Mouse (Mus musculus) c-Kit-negative CD71-positive TER-119-positive erythroid progenitor cells, embryonic 14.5 days (primary cell): Measurements from ENCODE around the gene Ppfibp1.

Experiments used
- DNase-seq: peaks from one replicate; pipeline ENCODE4 v3.0.0-alpha.2; 2013; ENCODE audit warnings: low read depth, low spot score

Ppfibp1 gene

GRCm38 (mm10) chr6:146913489-146914198 is 25.4 kb downstream of the Ppfibp1 start:
- DNase-seq, result no peak

GRCm38 (mm10) chr6:146915808-146916207 is 27.5 kb downstream of the Ppfibp1 start:
- no peak for DNase-seq

DNA sequence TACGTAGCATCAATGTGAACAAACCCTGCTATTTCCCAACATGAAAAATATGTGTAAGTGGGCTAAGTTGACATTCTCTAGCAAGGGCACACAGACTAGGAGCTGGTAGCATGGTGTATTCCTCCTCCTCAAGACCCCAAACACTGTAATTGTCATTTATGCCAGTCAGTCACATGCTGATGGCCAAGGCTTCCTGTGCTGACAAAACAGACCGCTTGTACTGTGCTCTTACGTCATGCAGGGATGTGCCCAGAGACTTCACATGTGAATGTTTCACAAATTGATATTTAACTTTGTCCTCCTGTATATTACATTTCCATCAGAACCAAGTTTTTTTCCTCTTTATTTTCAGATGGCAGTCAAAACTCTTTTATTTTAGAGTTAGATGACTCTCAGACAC is 29.1 kb downstream of the Ppfibp1 start:
- DNase-seq, result no peak

- no peak for DNase-seq
Observed at GRCm38 (mm10) chr6:146918341-146918740, 30.1 kb downstream of the Ppfibp1 start.

DNA sequence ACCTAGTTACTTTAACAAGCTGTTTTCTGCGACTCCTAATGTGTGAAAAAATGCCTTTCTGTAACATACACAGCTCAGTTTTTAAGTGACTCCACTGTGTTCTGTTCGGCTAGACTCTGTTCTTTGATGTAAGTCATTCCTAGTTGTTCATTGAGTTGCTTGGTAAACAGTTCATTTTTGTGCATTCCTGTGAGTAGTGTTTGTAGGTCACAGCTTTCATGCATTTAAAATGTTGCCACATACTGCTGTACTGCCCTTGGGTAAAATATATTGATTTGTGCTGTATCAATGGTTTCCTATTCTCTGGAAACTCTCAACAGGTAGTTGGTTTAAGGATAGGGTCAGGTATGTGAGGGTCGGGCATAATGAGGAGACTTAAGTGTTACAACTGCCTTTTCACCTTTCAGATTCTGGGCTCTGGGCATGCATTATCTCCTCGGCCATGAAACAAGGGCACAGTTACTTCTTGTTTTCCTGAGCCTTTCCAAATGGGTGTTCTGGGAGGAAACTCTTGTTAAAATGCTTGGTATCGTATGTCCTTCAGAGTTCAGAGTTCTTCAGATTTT is 38.2 kb downstream of the Ppfibp1 start:
- no peak for DNase-seq

DNA sequence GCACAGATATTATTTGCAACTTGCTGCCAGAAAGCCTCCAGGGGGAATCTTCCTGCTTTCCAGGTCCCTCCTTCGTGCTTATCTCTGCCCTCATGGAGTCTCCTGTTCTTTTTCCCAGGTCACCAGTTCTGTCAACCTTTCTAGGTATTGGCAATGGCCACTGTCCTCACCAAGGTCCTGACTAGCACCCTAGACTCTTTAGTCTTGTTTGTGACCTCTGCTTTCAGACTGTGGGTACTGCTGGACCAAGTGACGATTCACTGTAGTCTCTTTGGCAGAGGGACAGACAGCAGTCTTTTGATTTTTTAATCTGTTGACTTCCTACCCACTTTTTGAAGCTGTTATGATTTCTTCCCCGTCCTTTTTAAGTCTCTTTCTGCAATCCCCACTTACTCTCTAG is 39.8 kb downstream of the Ppfibp1 start:
- DNase-seq, result no peak

GRCm38 (mm10) chr6:146929031-146929430 is 40.7 kb downstream of the Ppfibp1 start:
- DNase-seq, result no peak

DNA sequence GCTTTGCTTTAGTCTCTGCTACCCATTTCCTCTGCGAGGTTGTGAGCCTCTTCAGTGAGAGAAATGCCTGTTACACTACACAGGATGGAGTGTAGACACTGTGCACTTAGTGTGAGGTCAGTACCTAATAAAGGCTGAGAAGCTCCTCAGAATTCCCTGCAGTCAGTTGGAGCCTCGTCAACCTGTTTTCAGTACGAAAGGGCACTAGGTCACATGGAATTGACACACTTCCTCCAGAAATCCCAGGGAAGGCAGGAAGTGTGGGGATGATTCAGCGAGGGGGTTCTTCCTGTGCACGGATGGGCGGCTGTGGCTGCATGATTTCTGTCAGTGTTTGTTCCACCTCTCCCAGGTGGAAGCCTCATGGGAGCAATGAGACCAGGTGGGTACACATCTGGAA is 44.8 kb downstream of the Ppfibp1 start:
- no peak for DNase-seq

DNA sequence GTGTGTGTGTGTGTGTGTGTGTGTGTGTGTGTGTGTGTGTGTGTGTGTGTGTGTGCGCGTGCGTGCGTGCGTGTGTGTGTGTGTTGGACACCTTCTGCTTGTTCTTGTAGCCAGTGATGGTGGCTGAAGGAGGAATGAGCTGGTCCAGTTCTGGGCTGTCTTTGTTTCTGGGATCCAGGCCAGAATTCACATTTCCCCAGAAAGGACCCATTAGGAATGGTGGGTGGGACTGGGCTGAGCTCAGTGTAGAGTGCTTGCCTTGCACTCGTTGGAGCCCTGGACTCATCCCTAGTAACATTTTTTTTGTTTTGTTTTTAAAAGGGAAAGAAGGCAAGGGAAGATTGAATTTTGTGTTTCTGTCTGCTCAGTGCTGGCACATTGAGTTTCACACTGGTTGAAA is 47.7 kb downstream of the Ppfibp1 start:
- no peak for DNase-seq

DNA sequence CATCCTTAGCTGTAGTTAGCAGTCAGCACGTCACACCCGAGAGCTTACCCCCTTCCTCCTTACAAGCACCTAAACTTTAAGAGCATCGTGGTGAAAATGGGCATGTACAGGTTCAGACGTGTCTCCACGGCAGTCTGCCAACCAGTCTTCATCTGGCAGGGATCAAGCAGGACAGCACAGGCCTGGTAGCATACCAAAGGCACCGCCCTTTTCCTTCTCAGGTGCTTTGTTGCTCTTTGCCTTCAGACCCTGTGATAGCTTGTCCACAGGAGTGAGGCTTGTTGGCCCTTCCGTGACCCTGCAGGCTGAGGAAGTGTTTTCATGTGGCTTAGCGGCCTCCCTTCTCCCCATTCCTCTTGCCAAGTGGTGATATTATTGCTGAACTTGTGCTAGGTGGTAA is 50.7 kb downstream of the Ppfibp1 start:
- no peak for DNase-seq

- DNase-seq, result no peak
Observed at GRCm38 (mm10) chr6:146941505-146942275, 53.4 kb downstream of the Ppfibp1 start.

GRCm38 (mm10) chr6:146944009-146944408 is 55.7 kb downstream of the Ppfibp1 start:
- DNase-seq, result no peak

DNA sequence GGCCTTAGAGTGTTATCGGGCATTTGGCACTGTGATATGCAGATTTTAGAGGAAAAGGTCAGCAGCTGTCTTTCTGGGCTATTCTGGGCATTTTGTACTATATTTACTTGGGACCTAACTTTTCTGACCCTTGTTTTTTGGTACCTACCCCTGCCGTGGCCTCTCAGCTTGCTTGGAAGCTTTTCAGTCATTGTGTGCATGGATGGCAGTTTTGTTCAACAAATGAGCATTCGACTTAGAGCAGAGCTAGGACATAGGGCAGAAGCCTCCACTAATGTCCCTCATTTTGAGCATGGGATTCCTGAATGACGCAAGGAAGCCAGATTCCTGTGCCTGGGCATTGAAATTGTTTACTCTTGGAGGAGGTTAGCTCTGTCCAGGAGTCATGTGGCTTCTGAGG is 56.5 kb downstream of the Ppfibp1 start:
- DNase-seq, result no peak

DNA sequence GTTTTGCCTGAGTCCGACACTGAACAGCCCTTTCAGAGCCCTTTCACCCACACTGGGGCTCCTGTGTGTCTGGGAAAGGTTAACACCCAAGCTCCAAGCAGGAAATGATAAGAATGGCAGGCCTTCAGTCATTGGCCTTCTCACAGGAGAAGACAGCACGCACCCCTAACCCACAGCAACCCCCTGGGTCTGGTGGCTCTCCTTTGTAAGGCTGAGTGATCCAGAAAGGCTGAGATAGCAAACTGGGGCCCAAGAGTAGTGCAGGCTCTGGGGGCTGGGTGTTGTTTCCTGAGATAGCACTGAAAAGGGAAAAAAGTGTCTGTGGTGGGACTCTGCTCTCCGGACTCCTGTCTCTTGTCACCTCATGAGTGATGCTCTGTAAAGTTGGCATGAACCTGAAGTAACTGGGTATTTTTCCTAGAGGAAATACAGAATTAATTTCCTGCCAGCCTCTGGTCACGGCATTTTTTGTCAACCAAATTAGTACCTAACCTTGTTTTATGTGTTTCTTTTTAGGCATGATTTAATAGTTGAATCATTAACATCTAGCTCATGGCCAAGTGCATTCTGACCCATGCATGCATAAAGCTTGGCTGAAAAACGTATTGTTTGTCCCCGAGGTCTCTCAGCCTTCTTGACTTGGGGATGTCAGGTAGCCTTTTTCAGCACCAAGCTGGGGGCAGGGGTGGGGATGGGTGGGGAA is 58.2 kb downstream of the Ppfibp1 start:
- DNase-seq, result no peak

DNA sequence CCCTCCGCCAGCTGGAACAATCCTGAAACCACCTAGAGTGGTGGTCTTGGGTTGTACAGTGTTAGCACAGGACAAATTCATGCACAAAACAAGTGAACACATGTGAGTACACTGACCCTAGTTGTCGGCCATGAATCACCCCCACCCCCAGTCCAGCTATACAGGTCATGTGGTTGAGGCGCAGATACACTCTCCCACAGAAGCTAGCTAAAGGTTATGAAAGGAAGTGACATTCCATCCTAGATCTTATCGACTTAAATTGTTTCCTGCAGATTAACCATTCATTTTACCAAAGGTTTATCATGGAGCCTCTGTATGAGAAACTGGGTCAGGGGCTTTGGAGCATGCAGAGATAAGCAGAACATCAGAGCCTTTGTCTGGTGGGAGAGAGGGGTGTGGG is 58.9 kb downstream of the Ppfibp1 start:
- no peak for DNase-seq

- no peak for DNase-seq
Observed at GRCm38 (mm10) chr6:146949682-146950453, 61.6 kb downstream of the Ppfibp1 start.

GRCm38 (mm10) chr6:146950454-146950832 is 62.2 kb downstream of the Ppfibp1 start:
- no peak for DNase-seq

DNA sequence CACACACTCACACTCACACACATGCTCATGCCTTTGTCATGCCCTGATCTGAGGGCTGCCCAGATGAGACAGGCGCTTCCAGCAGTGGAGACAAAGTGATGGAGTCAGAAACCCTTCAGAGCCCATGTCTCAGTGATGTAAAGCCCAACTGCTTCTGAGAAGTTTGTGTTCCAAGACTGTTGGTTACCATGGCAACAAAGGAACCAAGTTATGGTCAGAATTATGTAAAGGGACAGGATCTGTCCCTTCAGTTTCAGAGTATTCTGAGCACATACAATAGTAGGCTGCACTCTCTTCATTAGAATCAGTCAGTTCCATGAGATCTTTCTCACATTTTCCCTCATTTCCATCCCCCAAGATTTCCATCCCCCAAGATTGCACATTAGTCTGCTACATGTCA is 66.0 kb downstream of the Ppfibp1 start, which contains the start of gene 1700034J05Rik:
Gene 1700034J05Rik (minus strand): TSS at position 165 of the 400 bp plus-strand sequence.
- DNase-seq, result no peak

GRCm38 (mm10) chr6:146955475-146955874 is 67.2 kb downstream of the Ppfibp1 start:
- no peak for DNase-seq

DNA sequence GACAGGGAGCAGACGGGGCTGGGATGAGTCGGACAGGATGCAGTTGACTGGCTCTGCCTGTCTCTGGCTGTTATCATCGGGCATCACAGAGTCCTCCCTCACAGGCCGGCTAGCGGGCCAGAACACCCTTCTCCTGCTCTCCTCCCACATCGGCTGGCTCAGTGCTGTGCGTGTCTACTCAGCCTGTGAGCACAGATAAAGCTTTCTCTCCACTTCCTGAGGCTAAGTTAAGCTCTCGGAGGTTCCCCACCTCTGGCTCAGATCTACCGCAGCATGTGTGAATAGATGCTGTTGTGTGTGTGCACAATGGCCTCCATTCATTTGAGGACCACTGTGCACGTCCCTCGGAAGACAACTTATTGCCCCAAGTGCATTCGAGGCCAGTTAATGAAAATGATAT is 67.6 kb downstream of the Ppfibp1 start:
- peak; percentile 3 for DNase-seq

GRCm38 (mm10) chr6:146956961-146957360 is 68.7 kb downstream of the Ppfibp1 start:
- no peak for DNase-seq
